Comparison of ENCODE assay signal across 11 mouse cellular contexts in the genomic region with DNA sequence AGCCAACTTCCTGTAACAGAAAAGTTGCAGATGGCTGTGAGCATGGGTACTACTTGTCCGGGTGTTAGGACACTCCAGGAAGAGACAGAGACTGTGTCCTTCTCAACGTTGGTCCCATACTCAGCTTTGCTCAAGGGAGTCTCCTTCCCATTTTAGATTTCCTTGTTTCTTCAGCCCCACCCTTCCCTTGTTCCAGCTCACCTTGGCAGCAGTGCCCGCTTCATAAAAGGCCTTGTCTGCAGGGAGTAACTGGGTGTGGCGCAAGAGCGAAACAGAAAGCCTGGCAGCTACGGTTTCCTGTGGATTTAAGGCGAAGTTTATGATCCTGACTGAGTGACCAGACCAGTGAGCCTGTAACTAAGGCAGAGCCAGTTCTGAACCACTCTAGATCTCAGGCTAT. TPM values are rescaled to one million over a fixed set of nuclear protein-coding genes. Genes with fewer than 3 reads are reported as not detected.
DNase-seq lines count a peak whose midpoint lies in the region; ATAC-seq and TF ChIP-seq lines count a peak whose summit lies in the region.
"Had no signal": no experiment of that assay in that cellular context is flagged by ENCODE, and none has a peak within 500 bp of the region (broad histone marks: within the 10 kb centered on the region; RNA-seq: fewer than 3 reads in every experiment).

No protein-coding gene starts in this region.

- H3K27me3 ChIP-seq in kidney, embryonic 15.5 days = no peaks in the 10 kb centered on the region
- no peaks in the 10 kb centered on the region for H3K27me3 ChIP-seq in small intestine, adult 2 months (ENCODE audit: control insufficient read depth, insufficient read depth, low read length)
- H3K27me3 ChIP-seq: neural tube, embryonic 15.5 days had no signal

- H3K4me1 ChIP-seq in kidney, embryonic 15.5 days = peaks cover 26% of the 10 kb centered on the region
- H3K4me1 ChIP-seq in small intestine, adult 2 months (ENCODE audit: control insufficient read depth, insufficient read depth, insufficient read length, low read length) = peaks cover 14% of the 10 kb centered on the region

- H3K9me3 ChIP-seq in kidney, embryonic 15.5 days (replicated peaks) = no peaks in the 10 kb centered on the region
- H3K9me3 ChIP-seq: G1E; neural tube, embryonic 15.5 days had no signal

- intact Hi-C loops in left cerebral cortex, adult 2 months (cut with DNase I) = no loop called here

- ATAC-seq in kidney, embryonic 15.5 days (replicated peaks; ENCODE audit: low FRiP score) = no peak
- no peak for ATAC-seq in monocyte, adult 5-6 weeks (replicated peaks; ENCODE audit: insufficient number of reproducible peaks, low FRiP score, low TSS enrichment, poor library complexity, severe bottlenecking)

- no peak overlapping the region for H3K4me3 ChIP-seq in left cerebral cortex, adult 2 months
- H3K4me3 ChIP-seq in kidney, embryonic 15.5 days (replicated peaks) = no peak overlapping the region
- H3K4me3 ChIP-seq in small intestine, adult 2 months (ENCODE audit: low read depth, low read length) = peak overlapping the region; percentile 56
- H3K4me3 ChIP-seq: neural tube, embryonic 15.5 days had no signal

- DNase-seq in left cerebral cortex, adult 2 months (ENCODE audit: extremely low spot score in 1 of 2, low spot score in 2 of 2) = no peak
- no peak for DNase-seq in left cerebral cortex, adult 8-10 months (ENCODE audit: low spot score in 2 of 2)
- DNase-seq in heart, adult 11 months = peak; percentile 98
- DNase-seq in frontal cortex, postnatal 10 days (ENCODE audit: low spot score in 2 of 2) = no peak
- no peak for DNase-seq in right cerebral cortex, postnatal 4 days

- no peak overlapping the region for H3K9ac ChIP-seq in kidney, embryonic 15.5 days
- H3K9ac ChIP-seq: neural tube, embryonic 15.5 days had no signal

- no peak for TF ChIP-seq POLR2A in small intestine, adult 2 months (IDR thresholded peaks at IDR 0.05; ENCODE audit: low read depth, low read length)

- 75% methylated on average over 7 of the region's 7 CpGs for WGBS in kidney, embryonic 15.5 days
- 23% methylated on average over 7 of the region's 7 CpGs for WGBS in small intestine, adult 2 months

- peak overlapping the region; percentile 44; the same call in 1 of the 2 replicates for H3K27ac ChIP-seq in left cerebral cortex, adult 2 months
- H3K27ac ChIP-seq in kidney, embryonic 15.5 days = 0 out of 2 replicates have a peak overlapping the region, but pooled peaks have one; percentile 18
- peak overlapping the region; percentile 95 for H3K27ac ChIP-seq in small intestine, adult 2 months (ENCODE audit: insufficient read depth, low read depth, low read length)
- H3K27ac ChIP-seq: neural tube, embryonic 15.5 days had no signal

- TF ChIP-seq CTCF in left cerebral cortex, adult 2 months (IDR thresholded peaks at IDR 0.05) = no peak
- TF ChIP-seq CTCF in small intestine, adult 2 months (IDR thresholded peaks at IDR 0.05; ENCODE audit: extremely low read depth, insufficient read length, insufficient replicate concordance, low read depth, low read length) = no peak

- no peak overlapping the region for H3K4me2 ChIP-seq in kidney, embryonic 15.5 days
- H3K4me2 ChIP-seq: neural tube, embryonic 15.5 days had no signal

- H3K36me3 ChIP-seq in kidney, embryonic 15.5 days = peaks cover 93% of the 10 kb centered on the region
- peaks cover 30% of the 10 kb centered on the region for H3K36me3 ChIP-seq in small intestine, adult 2 months (ENCODE audit: control insufficient read depth, insufficient read depth, low read length)

RNA-seq across cellular contexts. Expression of a gene that starts 3.0 kb away (rescaled TPM):
- 1 to 10 TPM; 3.2 to 3.6 TPM for total RNA-seq in left cerebral cortex, adult 2 months (2021)
- total RNA-seq in left cerebral cortex, adult 8-10 months (2022) = 1 to 10 TPM; 1.5 to 3.6 (median 2.5) TPM
- polyA plus RNA-seq in kidney, embryonic 15.5 days (2015; fragmentation: Nextera tagmentation; extraction: Ambion mirVana) = 21.5 and 25.1 TPM in 2 replicates
- 122 and 205 TPM in 2 replicates for polyA plus RNA-seq in small intestine, adult 2 months (2012; rRNA removed)
- total RNA-seq in monocyte, adult 5-6 weeks (2017) = 2.5 to 14.9 TPM (median 12.9 TPM) in 3 replicates

RNA-seq across cellular contexts. Expression of a gene that starts 13.4 kb away (rescaled TPM):
- not detected for total RNA-seq in left cerebral cortex, adult 2 months (2021)
- under 1 TPM in 2 of 4 experiments, not detected in 2; 0.74 to 0.89 TPM for total RNA-seq in left cerebral cortex, adult 8-10 months (2022)
- 0.83 TPM in 1 of 2 replicates, not detected in the other for polyA plus RNA-seq in kidney, embryonic 15.5 days (2015; fragmentation: Nextera tagmentation; extraction: Ambion mirVana)
- 0.82 TPM in 1 of 2 replicates, not detected in the other for polyA plus RNA-seq in small intestine, adult 2 months (2012; rRNA removed)
- total RNA-seq in monocyte, adult 5-6 weeks (2017) = not detected in 3 replicates
- total RNA-seq: G1E; liver, adult 2 months had no signal
- polyA plus RNA-seq: liver, adult 2 months had no signal

RNA-seq across cellular contexts. Expression of a gene that starts 13.8 kb away (rescaled TPM):
- total RNA-seq in left cerebral cortex, adult 2 months (2021) = 10 to 100 TPM; 82.3 to 86.0 TPM
- total RNA-seq in left cerebral cortex, adult 8-10 months (2022) = 10 to 100 TPM; 85.2 to 91.1 (median 87.6) TPM
- polyA plus RNA-seq in kidney, embryonic 15.5 days (2015; fragmentation: Nextera tagmentation; extraction: Ambion mirVana) = 156 and 171 TPM in 2 replicates
- 98.0 and 232 TPM in 2 replicates for polyA plus RNA-seq in small intestine, adult 2 months (2012; rRNA removed)
- 322 to 390 TPM (median 323 TPM) in 3 replicates for total RNA-seq in monocyte, adult 5-6 weeks (2017)

RNA-seq across cellular contexts. Expression of a gene that starts 34.0 kb away (rescaled TPM):
- total RNA-seq in left cerebral cortex, adult 2 months (2021) = 10 to 100 TPM; 72.6 to 78.5 TPM
- total RNA-seq in left cerebral cortex, adult 8-10 months (2022) = 10 to 100 TPM; 64.9 to 77.9 (median 75.5) TPM
- polyA plus RNA-seq in kidney, embryonic 15.5 days (2015; fragmentation: Nextera tagmentation; extraction: Ambion mirVana) = 130 and 144 TPM in 2 replicates
- polyA plus RNA-seq in small intestine, adult 2 months (2012; rRNA removed) = 39.3 and 67.7 TPM in 2 replicates
- total RNA-seq in monocyte, adult 5-6 weeks (2017) = 124 to 184 TPM (median 154 TPM) in 3 replicates

RNA-seq across cellular contexts. Expression of a gene that starts 36.5 kb away (rescaled TPM):
- total RNA-seq in left cerebral cortex, adult 2 months (2021) = 100 to 1,000 TPM; 106 to 107 TPM
- 10 to 100 TPM; 75.0 to 98.2 (median 83.8) TPM for total RNA-seq in left cerebral cortex, adult 8-10 months (2022)
- polyA plus RNA-seq in kidney, embryonic 15.5 days (2015; fragmentation: Nextera tagmentation; extraction: Ambion mirVana) = 36.3 and 36.9 TPM in 2 replicates
- polyA plus RNA-seq in small intestine, adult 2 months (2012; rRNA removed) = 18.1 and 20.9 TPM in 2 replicates
- total RNA-seq in monocyte, adult 5-6 weeks (2017) = 18.6 to 39.4 TPM (median 21.2 TPM) in 3 replicates

Comparison
In these comparisons a context has a peak if more than half of its experiments do, and no peak if none do; other contexts are left out.
1. H3K27ac ChIP-seq: peak in every context shown above with its lines; median percentile 95 in small intestine, adult 2 months; 44 in left cerebral cortex, adult 2 months; 18 in kidney, embryonic 15.5 days.